Mouse (Mus musculus): ENCODE data around the gene Gm21833. TPM values are rescaled to one million over a fixed set of nuclear protein-coding genes. Genes with fewer than 3 reads are reported as not detected.
"Not testable (repeated sequence)": the region's sequence is repeated elsewhere in the genome, so short reads cannot be mapped to it uniquely, and the experiment has no call there.

Gene Gm21833
- not detected for total RNA-seq (2021)
- polyA plus RNA-seq (2012; rRNA removed): not detected in 2 replicates
- long read RNA-seq: 0 reads

- WGBS: 56% methylated on average over 2 of the region's 2 CpGs
- H3K9ac ChIP-seq (ENCODE audit: low read depth, low read length); H3K36me3 ChIP-seq (ENCODE audit: control insufficient read depth, insufficient read depth, low read length); H3K4me3 ChIP-seq; H3K27ac ChIP-seq; intact Hi-C loops (cut with DNase I); DNase-seq; H3K79me2 ChIP-seq (replicated peaks; ENCODE audit: control insufficient read depth, insufficient read depth, low read length); H3K4me1 ChIP-seq (ENCODE audit: control insufficient read depth, insufficient read depth, low read length); H3K27me3 ChIP-seq (ENCODE audit: control insufficient read depth, insufficient read depth, low read length): not testable (repeated sequence)
Observed at GRCm38 (mm10) chr16:82828082-82828481, at the start of gene Gm21833. Gm21833 (plus strand) TSS chr16:82828382.

GRCm38 (mm10) chr16:82789521-82789920 lies 38.7 kb upstream of the Gm21833 start:
- Histone ChIP-seq H3K36me3 (ENCODE audit: control insufficient read depth, insufficient read depth, low read length) (no peaks in the 10 kb centered on the region), H3K27ac (no peak overlapping the region), H3K4me3 (no peak overlapping the region), H3K9ac (ENCODE audit: low read depth, low read length) (no peak overlapping the region), H3K27me3 (ENCODE audit: control insufficient read depth, insufficient read depth, low read length) (no peaks in the 10 kb centered on the region), H3K4me1 (ENCODE audit: control insufficient read depth, insufficient read depth, low read length) (no peaks in the 10 kb centered on the region), H3K79me2 (replicated peaks; ENCODE audit: control insufficient read depth, insufficient read depth, low read length) (no peaks in the 10 kb centered on the region)
- DNase-seq: no peak
- intact Hi-C loops (cut with DNase I): no loop called here
- TF ChIP-seq EP300 (IDR thresholded peaks at IDR 0.05; ENCODE audit: insufficient read depth, low read depth, low read length) (no peak), POLR2A (IDR thresholded peaks at IDR 0.05; ENCODE audit: insufficient read depth, low read depth, low read length) (no peak), CTCF (IDR thresholded peaks at IDR 0.05) (no peak)

DNA sequence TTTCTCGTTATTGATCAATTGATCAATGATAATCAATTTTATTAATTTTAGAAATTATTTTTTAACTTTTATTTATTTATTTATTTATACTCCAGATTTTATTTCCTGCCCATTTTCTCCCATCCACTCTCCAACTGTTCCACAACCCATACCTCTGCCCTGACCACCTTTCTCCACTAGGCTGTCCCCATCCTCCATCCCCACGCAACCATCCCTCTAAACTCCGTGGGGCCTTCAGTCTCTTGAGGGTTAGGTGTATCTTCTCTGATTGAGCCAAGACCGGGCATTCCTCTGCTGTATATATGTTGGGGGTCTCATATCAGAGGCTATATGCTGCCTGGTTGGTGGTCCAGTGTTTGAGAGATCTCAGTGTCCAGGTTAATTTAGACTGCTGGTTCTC lies 31.7 kb upstream of the Gm21833 start:
- no peak overlapping the region for H3K27ac ChIP-seq
- no peak for DNase-seq
- H3K36me3 ChIP-seq (ENCODE audit: control insufficient read depth, insufficient read depth, low read length): no peaks in the 10 kb centered on the region
- TF ChIP-seq EP300 (IDR thresholded peaks at IDR 0.05; ENCODE audit: insufficient read depth, low read depth, low read length) (no peak), POLR2A (IDR thresholded peaks at IDR 0.05; ENCODE audit: insufficient read depth, low read depth, low read length) (no peak), CTCF (IDR thresholded peaks at IDR 0.05) (no peak)
- no peak overlapping the region for H3K9ac ChIP-seq (ENCODE audit: low read depth, low read length)
- 77% methylated on average over 4 of the region's 4 CpGs for WGBS
- no peaks in the 10 kb centered on the region for H3K4me1 ChIP-seq (ENCODE audit: control insufficient read depth, insufficient read depth, low read length)
- no peaks in the 10 kb centered on the region for H3K79me2 ChIP-seq (replicated peaks; ENCODE audit: control insufficient read depth, insufficient read depth, low read length)
- intact Hi-C loops (cut with DNase I): no loop called here
- no peaks in the 10 kb centered on the region for H3K27me3 ChIP-seq (ENCODE audit: control insufficient read depth, insufficient read depth, low read length)
- no peak overlapping the region for H3K4me3 ChIP-seq

DNA sequence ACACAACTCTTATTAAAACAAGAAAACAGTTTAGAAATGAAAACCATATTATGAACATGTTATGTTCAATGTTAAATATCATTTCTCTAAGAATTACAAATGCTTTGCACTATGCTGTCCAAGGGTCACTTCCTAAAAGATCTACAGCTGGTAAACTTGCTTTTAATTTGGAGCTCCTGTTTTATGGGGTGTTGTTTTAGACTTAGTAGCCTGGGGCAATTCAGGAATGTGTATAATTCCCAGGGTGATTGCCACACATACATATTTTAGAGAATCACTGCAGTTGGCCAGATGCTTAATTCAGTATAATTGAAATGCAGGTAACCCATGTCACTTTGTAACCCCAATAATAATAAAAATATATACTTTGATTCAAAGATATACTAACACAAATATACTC lies 12.9 kb upstream of the Gm21833 start:
- Histone ChIP-seq H3K4me3 (no peak overlapping the region), H3K27ac (no peak overlapping the region), H3K4me1 (ENCODE audit: control insufficient read depth, insufficient read depth, low read length) (no peaks in the 10 kb centered on the region), H3K9ac (ENCODE audit: low read depth, low read length) (no peak overlapping the region), H3K79me2 (replicated peaks; ENCODE audit: control insufficient read depth, insufficient read depth, low read length) (no peaks in the 10 kb centered on the region), H3K36me3 (ENCODE audit: control insufficient read depth, insufficient read depth, low read length) (no peaks in the 10 kb centered on the region), H3K27me3 (ENCODE audit: control insufficient read depth, insufficient read depth, low read length) (no peaks in the 10 kb centered on the region)
- no peak for TF ChIP-seq CTCF (IDR thresholded peaks at IDR 0.05)
- TF ChIP-seq EP300 (IDR thresholded peaks at IDR 0.05; ENCODE audit: insufficient read depth, low read depth, low read length): no peak
- no peak for TF ChIP-seq POLR2A (IDR thresholded peaks at IDR 0.05; ENCODE audit: insufficient read depth, low read depth, low read length)
- intact Hi-C loops (cut with DNase I): no loop called here
- DNase-seq: no peak

DNA sequence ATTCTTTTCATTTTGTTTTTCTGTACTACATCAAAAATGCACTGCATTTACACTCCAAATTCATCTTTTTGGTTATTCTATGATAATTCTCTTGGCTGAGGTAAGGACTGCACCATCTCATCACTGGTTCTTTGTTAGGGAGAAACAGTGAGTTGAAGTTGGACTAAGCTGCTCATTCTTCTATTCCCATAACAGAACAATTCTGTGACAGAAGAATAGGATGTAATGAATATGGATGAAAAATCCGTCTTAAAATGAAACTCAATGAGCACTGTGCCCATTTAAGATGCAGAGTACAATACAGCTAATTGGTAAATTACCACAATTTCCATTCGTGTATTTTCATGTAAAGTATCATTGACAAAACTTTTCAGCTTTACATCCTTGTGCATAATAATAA lies 11.6 kb upstream of the Gm21833 start:
- H3K4me3 ChIP-seq: no peak overlapping the region
- intact Hi-C loops (cut with DNase I): no loop called here
- H3K9ac ChIP-seq (ENCODE audit: low read depth, low read length): no peak overlapping the region
- no peak overlapping the region for H3K27ac ChIP-seq
- WGBS: 55% methylated on average over 2 of the region's 2 CpGs
- TF ChIP-seq POLR2A (IDR thresholded peaks at IDR 0.05; ENCODE audit: insufficient read depth, low read depth, low read length) (no peak), EP300 (IDR thresholded peaks at IDR 0.05; ENCODE audit: insufficient read depth, low read depth, low read length) (no peak), CTCF (IDR thresholded peaks at IDR 0.05) (no peak)
- H3K4me1 ChIP-seq (ENCODE audit: control insufficient read depth, insufficient read depth, low read length): no peaks in the 10 kb centered on the region
- H3K36me3 ChIP-seq (ENCODE audit: control insufficient read depth, insufficient read depth, low read length): no peaks in the 10 kb centered on the region
- DNase-seq: no peak
- H3K27me3 ChIP-seq (ENCODE audit: control insufficient read depth, insufficient read depth, low read length): no peaks in the 10 kb centered on the region
- no peaks in the 10 kb centered on the region for H3K79me2 ChIP-seq (replicated peaks; ENCODE audit: control insufficient read depth, insufficient read depth, low read length)

DNA sequence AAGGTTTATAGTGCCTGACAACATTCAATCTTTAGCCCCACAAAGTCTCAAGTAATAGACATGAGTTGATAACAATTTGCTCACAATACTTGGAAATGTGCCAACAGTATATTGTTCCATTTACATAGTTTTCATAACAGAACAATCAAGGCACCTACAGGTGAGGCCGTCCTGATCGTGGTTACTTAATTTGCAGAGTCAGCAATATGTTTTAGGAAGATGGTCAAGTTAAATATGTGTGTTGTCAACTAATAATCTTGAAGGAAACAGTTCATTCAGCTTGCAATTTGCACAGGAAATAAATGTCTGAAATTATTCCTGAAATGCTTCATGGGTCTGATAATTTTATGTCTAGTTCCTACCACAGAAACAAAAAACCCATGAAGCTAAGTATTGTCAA lies 27.6 kb downstream of the Gm21833 start:
- no peak overlapping the region for H3K27ac ChIP-seq
- TF ChIP-seq EP300 (IDR thresholded peaks at IDR 0.05; ENCODE audit: insufficient read depth, low read depth, low read length) (no peak), POLR2A (IDR thresholded peaks at IDR 0.05; ENCODE audit: insufficient read depth, low read depth, low read length) (no peak), CTCF (IDR thresholded peaks at IDR 0.05) (no peak)
- no peaks in the 10 kb centered on the region for H3K36me3 ChIP-seq (ENCODE audit: control insufficient read depth, insufficient read depth, low read length)
- no peaks in the 10 kb centered on the region for H3K27me3 ChIP-seq (ENCODE audit: control insufficient read depth, insufficient read depth, low read length)
- H3K4me3 ChIP-seq: no peak overlapping the region
- no peak for DNase-seq
- 67% methylated on average over 2 of the region's 2 CpGs for WGBS
- intact Hi-C loops (cut with DNase I): no loop called here
- no peak overlapping the region for H3K9ac ChIP-seq (ENCODE audit: low read depth, low read length)
- H3K4me1 ChIP-seq (ENCODE audit: control insufficient read depth, insufficient read depth, low read length): no peaks in the 10 kb centered on the region
- no peaks in the 10 kb centered on the region for H3K79me2 ChIP-seq (replicated peaks; ENCODE audit: control insufficient read depth, insufficient read depth, low read length)

Measured in heart, adult 2 months (tissue).